Mouse (Mus musculus) adrenal gland, adult 8-10 months (tissue): ENCODE measurements around the gene Ankrd11. TPM values are rescaled to one million over a fixed set of nuclear protein-coding genes. Genes with fewer than 3 reads are reported as not detected.
"Not testable (repeated sequence)": the region's sequence is repeated elsewhere in the genome, so short reads cannot be mapped to it uniquely, and the experiment has no call there.

Experiments used
- DNase-seq: peaks from one replicate; pipeline ENCODE4 v3.0.0; 2022
- total RNA-seq, 4 experiments: library from RNA; stranded (reverse); gene quantifications; 2 replicates each; pipeline ENCODE4 v1.2.4; 2022

Ankrd11 gene
- total RNA-seq, 4 experiments from 2014 or later = 85.8 to 116 (median 97.7) TPM

DNA sequence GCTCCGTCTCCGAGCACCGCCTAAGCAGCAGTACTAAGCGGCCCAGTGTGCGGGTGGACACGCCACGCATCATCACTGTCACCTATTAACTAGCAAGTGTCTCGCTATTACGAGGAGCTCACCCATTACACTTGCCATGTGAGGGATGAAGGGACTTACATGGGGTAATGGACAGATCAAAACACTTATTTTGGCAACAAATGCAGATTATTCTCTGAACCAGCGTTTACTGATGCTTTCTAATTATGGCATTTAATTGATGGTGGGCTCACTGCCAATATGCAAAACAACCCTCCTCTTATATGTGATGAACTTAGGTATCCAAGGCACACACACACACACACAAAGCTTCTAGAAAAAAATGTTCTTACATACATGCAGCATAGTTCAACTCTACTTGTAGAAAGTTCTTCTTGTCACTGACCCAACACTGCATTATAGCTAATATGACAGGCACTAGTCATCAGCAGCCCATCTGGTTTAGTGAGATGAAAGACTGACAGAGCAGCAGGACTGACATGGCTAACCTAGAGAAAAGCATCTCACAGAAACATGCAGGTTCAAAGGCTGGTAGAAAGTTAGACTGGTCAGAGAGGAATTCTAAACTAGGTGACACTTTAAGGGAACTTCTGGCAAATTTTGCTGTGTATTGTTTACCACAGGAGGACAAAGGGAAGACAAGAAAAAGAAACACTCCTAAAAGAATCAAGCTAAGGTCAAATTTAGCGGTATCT lies 2.5 kb downstream of the Ankrd11 start:
- DNase-seq = no peak

DNA sequence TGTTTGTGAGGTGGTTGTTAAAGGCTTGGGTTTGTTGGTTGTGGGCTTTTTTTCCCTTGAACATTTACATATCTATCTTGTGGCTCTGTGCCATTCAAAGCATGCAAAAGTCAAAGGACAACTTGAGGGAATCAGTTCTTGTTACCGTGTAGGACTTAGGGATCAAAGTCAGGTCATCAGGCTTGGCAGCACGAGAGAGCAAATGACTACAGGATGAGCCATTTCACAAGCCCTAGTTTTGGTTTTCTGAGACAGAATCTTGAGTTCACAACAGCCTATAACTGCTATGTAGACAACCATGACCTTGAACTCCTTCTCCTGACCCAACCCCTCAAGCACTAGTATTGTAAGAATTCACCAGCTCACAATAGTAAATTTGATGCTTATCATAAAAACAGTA lies 3.7 kb downstream of the Ankrd11 start:
- no peak for DNase-seq

DNA sequence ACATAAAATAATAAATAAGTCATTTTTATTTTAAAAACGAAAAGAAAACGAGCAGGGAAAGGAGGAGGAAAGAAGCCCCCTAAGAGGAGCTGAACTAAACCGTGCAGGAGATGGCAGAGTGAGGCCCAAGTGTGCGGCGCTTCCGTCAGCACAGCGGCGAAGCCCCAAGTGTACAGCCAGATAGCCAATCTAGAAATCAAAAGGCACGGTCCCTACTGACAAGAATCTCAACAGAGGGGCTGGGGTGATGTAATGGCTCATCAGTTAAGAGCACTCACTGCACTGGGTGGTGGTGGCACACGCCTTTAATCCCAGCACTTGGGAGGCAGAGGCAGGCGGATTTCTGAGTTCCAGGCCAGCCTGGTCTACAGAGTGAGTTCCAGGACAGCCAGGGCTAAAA lies 4.6 kb downstream of the Ankrd11 start:
- DNase-seq = no peak

DNA sequence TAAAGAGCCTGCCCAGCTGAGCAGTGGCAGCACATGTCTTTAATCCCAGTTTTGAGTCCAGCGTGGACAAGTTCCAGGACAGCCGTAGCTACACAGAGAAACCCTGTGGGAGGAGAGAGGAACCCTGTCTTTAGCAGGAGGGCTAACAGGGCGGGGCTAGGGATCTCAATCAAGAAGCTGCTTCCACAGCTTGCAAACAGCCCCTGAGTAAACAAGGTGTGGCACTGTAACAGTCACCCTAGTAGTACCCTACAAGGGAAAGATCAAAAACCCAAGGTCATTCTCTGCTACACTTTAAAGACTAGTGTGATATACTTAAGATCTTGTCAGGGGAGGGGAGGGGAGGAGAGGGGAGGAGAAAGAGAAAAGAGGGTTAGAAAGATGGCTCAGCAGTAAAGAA lies 5.1 kb downstream of the Ankrd11 start:
- no peak for DNase-seq

DNA sequence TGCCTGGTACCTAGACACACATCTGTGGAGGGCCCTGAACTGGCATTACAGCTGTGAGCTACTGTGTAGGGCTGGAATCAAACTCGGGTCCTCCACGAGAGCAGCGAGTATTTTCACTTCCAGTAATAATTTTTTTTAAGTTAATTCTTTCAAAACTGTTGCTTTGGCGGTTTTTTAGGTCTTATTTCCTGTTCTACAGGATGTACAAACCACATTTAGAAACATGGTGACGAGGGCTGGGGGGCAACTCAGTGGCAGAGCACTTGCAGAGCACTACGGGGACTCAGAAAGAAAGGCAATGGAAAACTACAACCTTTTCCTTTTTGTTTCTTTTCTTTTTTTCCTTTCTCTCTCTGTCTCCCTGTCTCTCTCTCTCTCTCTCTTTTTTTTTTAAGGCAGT lies 7.9 kb downstream of the Ankrd11 start:
- no peak for DNase-seq

DNA sequence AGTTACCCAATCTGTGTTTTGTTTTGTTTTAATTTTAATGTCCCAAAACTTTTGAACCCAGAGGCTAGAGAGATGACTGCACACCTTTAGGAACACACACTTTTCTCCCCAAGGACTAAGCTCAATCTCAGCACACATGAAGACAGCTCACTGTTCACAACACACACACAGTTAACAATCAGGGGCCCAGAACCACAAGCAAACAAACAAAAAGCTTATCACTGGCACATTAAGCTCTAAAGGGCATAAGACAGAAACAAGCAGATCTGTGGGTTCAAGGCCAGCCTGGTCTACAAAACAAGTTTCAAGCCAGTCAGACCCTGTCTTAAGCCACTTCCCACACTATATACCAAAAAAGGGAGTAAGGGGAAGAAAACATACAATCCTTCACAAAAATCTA lies 8.6 kb downstream of the Ankrd11 start:
- no peak for DNase-seq

DNA sequence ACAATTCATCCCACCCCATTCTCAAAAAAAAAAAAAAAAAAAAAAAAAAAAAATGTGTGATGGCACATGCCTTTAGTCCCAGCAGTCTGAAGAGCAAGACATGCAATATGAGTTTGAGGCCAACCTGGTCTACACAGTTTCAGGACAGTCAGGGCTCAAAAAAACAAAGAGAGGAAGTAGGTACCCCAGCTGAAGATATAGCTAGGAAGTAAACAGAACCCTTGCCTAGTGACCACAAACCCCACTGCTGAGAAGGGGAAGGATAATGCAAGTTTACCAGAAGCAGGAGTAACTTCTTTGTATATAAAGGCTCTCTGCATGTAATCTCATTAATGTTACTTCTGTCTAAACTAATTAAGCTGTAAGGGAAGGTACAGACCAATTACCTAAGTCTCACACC lies 9.3 kb downstream of the Ankrd11 start:
- no peak for DNase-seq

DNA sequence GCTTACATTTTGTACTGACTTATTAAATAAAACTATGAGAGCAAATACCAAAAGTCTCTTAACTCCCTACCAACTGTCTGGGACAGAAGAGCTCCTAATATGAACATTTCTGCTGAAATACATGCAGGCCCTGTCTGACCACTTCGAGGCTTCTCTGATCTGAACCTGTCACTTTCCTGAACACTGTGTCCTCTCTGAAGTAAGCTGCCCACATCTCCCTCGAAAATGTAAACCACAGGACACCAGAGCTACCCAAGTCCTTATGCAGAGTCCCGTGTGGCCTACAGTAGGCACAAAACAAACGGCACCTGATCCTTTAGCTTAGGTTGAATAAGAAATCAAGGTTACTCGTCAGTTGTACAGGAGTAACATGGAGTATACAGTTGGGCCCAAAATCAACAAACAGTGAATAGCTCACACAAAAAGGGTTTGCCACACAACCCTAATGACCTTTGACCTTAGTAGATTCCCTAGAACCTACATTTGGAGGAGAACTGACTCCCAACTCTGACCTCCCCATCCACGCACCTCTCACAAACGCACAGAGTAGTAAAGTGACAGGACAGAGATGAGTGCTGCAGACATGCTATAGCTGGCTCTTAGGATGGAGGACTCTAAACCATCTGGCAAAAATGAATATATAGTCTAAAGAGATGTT lies 10.6 kb downstream of the Ankrd11 start:
- no peak for DNase-seq

DNA sequence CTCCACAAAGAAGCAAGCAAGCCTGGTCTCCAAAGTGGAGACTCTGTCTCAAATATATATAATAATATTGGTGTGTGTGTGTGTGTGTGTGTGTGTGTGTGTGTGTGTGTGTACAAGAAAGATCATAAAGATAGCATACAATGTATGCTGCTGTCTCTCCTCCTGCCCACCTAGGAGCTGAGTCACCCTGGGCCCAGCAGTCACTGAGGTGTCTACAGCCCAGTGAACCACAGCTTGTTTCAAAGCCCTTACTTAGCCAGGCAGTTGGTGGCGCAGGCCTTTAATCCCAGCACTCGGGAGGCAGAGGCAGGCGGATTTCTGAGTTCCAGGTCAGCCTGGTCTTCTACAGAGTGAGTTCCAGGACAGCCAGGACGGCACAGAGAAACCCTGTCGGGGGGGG lies 12.0 kb downstream of the Ankrd11 start:
- not testable (repeated sequence) for DNase-seq

DNA sequence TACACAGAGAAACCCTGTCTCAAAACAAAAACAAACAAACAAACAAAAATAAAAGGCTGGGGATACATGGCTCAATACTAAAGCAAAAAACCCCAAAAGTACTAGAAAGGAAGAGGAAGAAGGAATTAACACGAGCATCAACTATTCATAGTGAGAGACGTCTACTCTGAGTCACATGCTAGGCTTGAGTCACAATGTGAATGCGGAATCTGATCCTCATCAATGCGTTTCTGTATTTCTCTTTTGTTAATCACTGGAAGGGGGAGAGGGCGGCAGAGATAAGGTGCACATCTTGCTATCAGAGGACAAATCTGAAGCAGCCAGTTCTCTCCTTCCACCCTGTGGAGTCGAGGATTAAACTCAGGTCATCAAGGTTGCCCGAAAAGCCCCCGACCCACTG lies 14.3 kb downstream of the Ankrd11 start:
- no peak for DNase-seq

DNA sequence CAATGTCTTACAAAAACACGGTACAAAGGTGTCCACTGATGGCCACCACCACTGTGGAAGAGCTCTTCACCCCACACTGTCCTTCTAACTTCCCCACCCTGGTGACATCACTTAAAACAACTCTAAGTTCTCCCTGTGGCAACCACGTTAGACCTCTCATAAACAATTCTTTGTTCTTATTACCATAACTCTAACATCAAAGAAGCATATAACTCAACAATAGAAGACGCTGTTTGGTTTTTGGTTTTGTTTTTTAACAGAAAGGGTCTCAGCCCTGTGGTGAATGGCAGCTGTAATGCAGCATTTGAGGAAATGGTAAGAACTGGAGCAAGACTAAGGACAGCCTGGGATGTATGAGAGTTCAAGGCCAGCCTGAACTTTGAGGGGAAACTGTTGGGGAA lies 16.1 kb downstream of the Ankrd11 start:
- no peak for DNase-seq

DNA sequence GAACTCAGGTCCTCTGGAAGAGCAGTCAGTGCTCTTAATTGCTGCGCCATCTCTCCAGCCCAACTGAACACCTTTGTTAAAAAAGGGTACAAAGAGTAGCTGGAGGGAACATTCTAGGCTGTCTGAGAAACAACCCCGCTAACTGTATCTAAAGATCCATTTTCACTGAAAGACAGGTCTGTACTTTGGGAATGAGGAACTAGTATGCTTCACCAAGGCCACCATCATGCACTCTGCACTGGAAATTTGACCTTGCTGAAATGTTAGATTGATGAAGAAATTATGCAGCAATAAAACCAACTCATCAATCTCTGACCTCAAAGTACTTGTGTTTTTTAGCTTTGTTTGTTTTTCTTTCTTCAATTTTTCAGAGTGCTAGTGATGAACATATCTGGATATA lies 17.9 kb downstream of the Ankrd11 start:
- DNase-seq = no peak

DNA sequence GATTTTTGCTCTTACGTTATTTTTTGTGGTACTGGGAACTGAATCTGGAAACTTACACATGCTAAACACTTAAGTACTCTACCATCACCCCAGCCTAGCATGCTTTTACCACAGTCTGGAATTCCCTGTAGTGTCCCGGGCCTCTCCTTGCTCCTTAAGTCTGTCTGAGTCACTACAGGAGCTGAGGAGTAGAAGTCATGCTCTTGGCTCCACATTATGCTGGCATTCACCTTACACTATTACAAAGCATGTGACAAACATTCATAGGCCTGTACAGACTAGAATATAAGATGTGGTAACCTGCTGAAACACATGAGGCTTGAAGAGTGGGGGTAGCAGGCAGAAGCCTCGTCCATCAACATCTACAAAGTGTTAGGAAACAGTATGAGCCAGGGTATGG lies 19.4 kb downstream of the Ankrd11 start:
- no peak for DNase-seq

DNA sequence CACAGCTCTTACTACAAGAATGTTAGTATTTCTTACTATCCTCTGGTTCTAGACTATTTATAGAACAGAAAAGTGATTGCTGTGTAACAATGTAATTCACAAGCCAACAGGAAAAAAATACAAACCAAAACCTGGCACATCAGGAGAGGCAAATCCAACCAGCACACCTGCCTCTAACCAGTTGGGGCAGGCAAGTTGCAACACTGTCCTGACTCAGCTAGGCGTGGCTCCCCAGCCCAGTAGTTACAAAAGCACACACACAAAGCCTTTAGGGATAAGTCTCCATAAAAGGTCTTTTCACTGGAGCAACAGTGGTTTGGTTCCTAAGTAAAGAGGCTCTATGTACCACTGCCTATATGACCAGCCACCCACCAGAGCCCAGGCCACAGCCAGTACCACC lies 20.8 kb downstream of the Ankrd11 start:
- DNase-seq = no peak

DNA sequence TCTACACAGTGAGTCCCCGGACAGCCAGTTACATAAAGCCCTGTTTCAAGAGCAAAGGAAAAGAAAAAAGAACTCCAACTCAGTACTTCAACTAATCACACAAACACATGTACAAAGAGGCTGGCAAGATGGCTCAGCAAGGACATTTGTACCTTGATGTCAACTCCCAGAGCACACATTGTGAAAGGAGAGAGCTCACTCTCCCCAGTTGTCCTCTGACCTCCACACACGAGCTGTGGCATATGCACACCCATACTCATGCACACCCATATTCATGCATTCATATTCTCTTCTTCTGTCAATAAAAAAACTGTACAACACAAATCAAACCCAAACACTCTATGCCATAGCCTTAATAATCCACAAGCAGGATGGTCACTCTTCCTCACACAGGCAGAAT lies 21.2 kb downstream of the Ankrd11 start:
- no peak for DNase-seq

DNA sequence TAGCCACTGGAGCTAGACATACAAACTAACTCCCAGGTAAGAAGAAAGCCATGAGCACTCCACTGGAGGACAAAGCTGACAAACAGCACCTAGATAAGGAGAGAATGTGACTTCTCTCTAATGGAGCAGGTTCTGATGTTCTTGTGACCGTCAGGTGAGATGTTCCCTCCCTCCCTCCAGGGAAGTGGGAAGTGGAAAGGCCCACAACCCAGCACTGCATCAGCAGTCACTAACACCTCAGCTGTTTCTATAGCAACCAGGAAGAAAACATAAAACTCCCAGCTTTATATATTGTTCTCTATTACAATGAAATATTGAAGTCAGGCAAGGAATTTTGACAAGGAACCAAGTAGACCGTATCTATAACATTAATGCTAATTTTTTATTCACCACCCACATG lies 22.0 kb downstream of the Ankrd11 start:
- no peak for DNase-seq

DNA sequence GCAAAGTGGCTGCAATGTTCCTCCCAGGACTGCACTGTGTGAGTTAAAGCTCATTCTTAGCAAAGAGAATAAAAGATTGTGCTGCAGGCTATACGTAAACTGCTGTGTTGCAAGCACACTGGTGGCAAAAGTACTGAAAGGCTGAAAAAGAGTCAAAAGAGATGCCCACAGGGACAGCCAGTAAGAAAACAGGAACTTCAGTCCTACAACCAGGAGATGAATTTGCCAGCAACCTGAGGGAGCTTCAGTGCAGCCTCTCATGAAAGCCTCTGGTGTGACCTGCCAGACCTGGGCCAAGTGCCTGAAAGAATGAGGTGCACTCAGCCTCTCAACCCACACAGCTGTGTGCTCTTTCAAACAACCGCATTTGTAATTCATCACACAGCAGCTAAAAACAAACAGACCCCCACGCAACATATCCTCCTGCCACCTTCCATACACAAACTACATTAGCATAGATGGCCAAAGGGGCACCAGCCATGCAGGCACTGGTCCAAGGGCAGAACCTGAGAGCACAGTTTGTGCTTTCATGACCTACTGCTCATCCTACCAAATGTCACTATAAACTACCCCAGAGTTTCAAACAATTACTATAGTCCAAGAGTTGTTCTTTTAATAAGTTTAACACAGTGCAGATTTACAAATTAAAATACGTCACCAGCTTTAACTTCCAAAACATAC lies 23.5 kb downstream of the Ankrd11 start:
- no peak for DNase-seq

DNA sequence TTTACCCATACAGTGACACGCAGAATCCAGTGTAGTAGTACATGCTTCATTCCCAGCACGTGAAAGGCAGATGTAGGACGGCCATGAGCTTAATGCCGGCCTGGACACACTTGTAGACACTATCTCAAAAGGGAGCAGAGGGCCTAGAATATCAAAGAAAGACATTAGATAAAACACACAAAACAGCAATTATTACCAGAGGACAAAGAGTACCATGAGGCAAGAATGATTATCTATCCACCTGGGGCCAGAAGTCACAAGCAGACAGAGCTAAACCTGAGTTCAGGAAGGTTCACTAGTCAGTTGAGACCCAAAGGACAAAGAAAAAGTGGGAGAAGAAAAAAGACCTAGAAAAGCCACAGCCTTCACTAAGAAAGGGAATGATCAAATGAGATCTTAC lies 24.9 kb downstream of the Ankrd11 start:
- no peak for DNase-seq

DNA sequence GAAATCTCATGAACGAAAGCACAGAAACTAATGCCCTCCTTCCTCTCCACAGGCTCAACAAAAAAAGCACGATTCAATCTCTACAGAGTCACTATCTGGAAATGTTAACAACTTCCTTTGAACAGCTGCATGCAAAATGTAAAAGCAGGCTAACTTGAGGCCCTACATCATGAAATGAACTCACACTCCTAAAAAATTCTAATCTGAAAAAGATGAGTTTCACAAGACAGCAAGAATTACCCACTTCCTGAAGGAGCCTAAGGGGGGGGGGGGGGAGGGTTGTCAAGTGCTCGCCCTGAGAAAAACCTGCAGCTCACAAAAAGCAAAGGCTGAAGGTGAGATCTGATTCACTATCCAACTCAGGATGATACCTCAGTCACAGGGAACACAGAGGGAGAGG lies 27.0 kb downstream of the Ankrd11 start:
- no peak for DNase-seq

DNA sequence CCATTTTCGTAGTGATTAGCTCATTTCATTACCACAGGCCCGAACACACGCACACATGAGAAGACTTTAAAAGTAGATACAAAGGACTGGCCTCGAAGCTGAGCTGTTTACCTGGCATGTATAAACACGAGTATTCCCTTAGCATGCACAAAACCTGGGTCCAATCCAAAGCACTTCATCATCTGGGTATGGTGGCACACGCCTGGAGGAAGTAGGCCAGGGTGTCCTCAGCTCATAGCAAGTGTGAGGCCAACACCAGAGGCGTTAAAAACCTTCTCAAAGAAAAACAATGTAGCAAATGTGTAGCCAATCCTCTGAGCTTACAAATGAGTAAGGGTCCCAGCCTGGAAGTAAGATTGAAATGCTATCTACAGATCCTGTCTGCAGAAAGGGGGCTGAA lies 27.6 kb downstream of the Ankrd11 start:
- DNase-seq = no peak

DNA sequence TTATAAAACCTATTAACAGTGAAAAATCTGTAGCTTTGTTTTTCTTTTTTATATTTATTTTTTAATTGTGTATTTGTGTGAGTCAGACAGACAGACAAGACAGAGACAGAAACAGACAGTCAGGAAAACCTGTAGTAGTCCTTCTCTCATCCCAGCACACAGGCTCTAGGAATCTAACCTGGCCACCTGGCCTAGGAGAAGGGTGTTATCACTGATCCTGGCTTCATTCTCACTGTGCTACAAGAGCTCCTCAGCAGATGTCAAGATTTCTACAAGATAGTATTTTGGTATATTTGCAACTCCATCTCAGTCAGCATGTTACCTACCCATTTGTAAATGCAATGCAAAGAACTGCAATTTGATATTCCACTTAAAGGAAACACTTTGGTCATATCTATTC lies 30.8 kb downstream of the Ankrd11 start:
- DNase-seq = no peak

DNA sequence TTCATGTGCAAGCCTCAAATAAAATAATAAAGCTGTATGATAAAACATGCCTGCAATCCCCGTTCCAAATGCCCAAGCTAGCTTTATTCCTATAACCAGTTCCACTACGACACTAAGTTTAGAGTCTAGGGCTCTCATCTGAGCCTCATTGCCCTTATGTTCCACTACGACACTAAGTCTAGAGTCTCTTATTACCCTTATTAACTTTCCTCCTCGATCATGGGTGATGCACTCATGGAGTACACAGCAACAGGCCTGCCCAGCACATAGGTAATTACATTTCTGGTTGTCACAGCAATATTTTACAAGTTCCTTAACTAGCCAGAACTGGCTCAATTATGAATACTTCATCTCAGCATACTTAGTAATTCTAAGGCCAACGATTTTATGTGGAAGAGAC lies 36.3 kb downstream of the Ankrd11 start:
- DNase-seq = no peak

DNA sequence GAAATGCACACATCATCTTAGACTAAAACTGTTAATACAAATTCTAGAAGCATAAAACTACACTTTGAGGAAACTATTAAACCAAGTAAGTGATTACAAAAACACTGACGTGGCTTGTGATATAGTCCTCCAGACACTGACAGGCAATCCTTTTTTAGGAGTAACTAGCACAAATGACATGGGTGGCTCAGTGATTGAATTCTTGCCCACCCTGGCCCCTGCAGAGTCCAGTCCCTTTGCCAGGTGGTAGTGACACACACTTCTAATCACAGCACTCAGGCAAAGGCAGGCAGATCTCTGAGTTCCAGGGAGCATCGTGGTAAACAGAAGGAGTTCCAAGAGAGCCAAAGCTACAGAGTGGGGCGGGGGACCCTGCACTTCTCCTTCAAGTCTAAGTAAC lies 36.7 kb downstream of the Ankrd11 start:
- DNase-seq = no peak
